Mouse (Mus musculus) neural tube, embryonic 13.5 days (tissue): ENCODE measurements around the gene BC035044. TPM values are rescaled to one million over a fixed set of nuclear protein-coding genes. Genes with fewer than 3 reads are reported as not detected.

Experiments used
- ATAC-seq: fragments of 200-750 bp; cut with Nextera tagmentation; 2 replicates; pipeline ENCODE4 v1.8.0; 2017; ENCODE audit warnings: low read depth, mild to moderate bottlenecking, moderate TSS enrichment, moderate library complexity
- H3K27ac ChIP-seq: fragments of 300-500 bp; sonication (generic); replicated peaks from 2 replicates; pipeline ENCODE4 v1.5.1; 2015; ENCODE audit warnings: moderate library complexity, mild to moderate bottlenecking, inconsistent platforms
- H3K27me3 ChIP-seq: fragments of 300-500 bp; sonication (generic); 2 replicates; pipeline ENCODE4 v1.6.1; 2015; ENCODE audit warnings: mild to moderate bottlenecking, inconsistent platforms
- H3K36me3 ChIP-seq: fragments of 300-500 bp; sonication (generic); 2 replicates; pipeline ENCODE4 v1.6.1; 2015; ENCODE audit warnings: mild to moderate bottlenecking, inconsistent platforms
- H3K4me1 ChIP-seq: fragments of 300-500 bp; sonication (generic); replicated peaks from 2 replicates; pipeline ENCODE4 v1.6.1; 2015; ENCODE audit warnings: inconsistent platforms
- H3K4me2 ChIP-seq: fragments of 300-500 bp; sonication (generic); 2 replicates; pipeline ENCODE4 v1.6.1; 2015; ENCODE audit warnings: inconsistent platforms, mild to moderate bottlenecking, moderate library complexity
- H3K4me3 ChIP-seq: fragments of 300-500 bp; sonication (generic); 2 replicates; pipeline ENCODE4 v1.5.1; 2015; ENCODE audit warnings: mild to moderate bottlenecking, inconsistent platforms
- H3K9ac ChIP-seq: fragments of 300-500 bp; sonication (generic); 2 replicates; pipeline ENCODE4 v1.6.1; 2015; ENCODE audit warnings: moderate library complexity, mild to moderate bottlenecking, inconsistent platforms
- H3K9me3 ChIP-seq: fragments of 300-500 bp; sonication (generic); 2 replicates; pipeline ENCODE4 v1.6.1; 2016; ENCODE audit warnings: inconsistent platforms
- WGBS: fragments of 180-500 bp; shearing (Covaris S2); methylation state at CpG from one replicate; pipeline ENCODE4 v1.1.7; 2015; 5-methylcytosine and 5-hydroxymethylcytosine counted together
- polyA plus RNA-seq: library from polyadenylated mRNA; unstranded; fragments of >200 nt; fragmentation: Nextera tagmentation; extraction: Ambion mirVana; gene quantifications from 2 replicates; pipeline ENCODE4 v1.2.1, GENCODE M21; 2015

Gene BC035044
- polyA plus RNA-seq, 1 experiment from 2014 or later = 0.68 TPM

DNA sequence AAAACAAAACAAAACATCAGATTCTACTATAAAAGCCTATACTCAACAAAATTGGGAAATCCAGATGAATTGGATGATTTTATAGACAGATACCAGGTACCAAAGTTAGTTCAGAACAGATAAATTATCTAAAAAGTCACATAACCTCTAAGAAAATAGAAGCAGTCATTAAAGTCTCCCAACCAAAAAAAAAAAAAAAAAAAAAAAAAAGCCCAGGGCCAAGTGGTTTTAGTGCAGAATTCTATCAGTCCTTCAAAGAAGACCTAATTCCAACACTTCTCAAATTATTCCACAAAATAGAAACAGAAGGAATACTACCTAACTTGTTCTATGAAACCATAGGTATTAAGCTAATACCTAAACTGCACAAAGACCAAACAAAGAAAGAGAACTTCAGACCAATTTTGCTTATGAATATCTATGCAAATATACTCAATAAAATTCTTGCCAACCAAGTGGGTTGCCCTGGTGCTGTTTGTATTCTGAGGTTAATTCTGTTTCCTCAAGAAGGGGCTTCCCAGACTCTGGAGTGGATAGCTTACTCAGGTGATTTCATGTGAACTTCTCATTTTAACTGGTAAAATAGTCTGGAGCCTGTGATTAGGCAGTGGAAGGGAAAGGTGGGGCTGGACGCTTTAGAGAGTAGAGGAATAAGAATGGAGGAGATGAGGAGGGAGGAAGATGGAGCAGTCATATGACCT lies 18.9 kb downstream of the BC035044 start:
- Histone ChIP-seq H3K9me3 (peaks cover 4% of the 10 kb centered on the region; the same call in 1 of the 2 replicates), H3K36me3 (no peaks in the 10 kb centered on the region), H3K27me3 (no peaks in the 10 kb centered on the region), H3K27ac (no peak overlapping the region), H3K4me1 (no peaks in the 10 kb centered on the region), H3K4me3 (no peak overlapping the region), H3K4me2 (no peak overlapping the region), H3K9ac (no peak overlapping the region)
- ATAC-seq = no peak
- WGBS = 77% methylated on average over 1 of the region's 1 CpGs

DNA sequence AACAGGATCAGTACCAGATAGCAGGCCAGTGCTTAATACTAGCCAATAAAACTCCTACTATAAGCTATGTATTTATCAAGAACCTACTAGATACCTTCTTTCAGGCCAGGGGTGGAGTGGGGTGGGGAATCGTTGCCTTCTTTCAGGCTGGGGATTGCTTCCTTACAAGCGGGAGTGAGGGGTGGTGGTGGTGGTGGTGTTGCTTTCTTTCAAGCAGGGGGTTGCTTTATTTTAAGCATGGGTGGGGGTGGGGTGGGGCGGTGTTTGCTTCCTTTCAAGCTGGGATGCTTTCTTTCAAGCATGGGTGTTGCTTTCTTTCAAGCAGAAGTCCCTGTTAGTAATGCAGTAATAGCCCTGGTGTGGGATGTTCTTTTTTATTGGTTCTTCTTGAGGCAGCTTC lies 22.1 kb downstream of the BC035044 start:
- no peak overlapping the region for H3K9ac ChIP-seq
- WGBS = 8% methylated on average over 3 of the region's 3 CpGs
- no peaks in the 10 kb centered on the region for H3K9me3 ChIP-seq
- no peak overlapping the region for H3K4me3 ChIP-seq
- H3K4me2 ChIP-seq = no peak overlapping the region
- no peaks in the 10 kb centered on the region for H3K4me1 ChIP-seq
- no peak overlapping the region for H3K27ac ChIP-seq
- no peak for ATAC-seq
- no peaks in the 10 kb centered on the region for H3K36me3 ChIP-seq
- no peaks in the 10 kb centered on the region for H3K27me3 ChIP-seq

DNA sequence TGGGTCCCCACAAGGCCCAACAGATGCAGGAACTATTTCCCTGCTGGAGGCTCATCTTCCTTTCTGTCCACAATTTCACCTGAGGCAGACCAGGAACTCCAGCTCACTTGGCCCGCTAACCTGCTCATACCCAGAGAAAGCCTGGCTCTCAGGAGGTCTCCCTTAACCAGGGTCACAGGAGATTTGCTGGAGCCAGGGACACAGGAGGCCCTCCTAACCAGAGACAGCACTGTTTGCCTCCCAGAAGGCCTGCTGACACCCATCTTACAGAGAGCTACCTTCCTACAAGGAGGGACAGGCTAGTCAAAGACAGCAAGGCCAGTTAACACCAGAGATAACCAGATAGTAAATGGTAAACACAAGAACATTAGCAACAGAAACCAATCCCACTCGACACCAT lies 33.0 kb downstream of the BC035044 start:
- no peak for ATAC-seq
- Histone ChIP-seq H3K9ac (no peak overlapping the region), H3K4me3 (no peak overlapping the region), H3K27ac (no peak overlapping the region), H3K36me3 (no peaks in the 10 kb centered on the region), H3K4me1 (peaks cover 5% of the 10 kb centered on the region; the same call in 1 of the 2 replicates), H3K4me2 (no peak overlapping the region), H3K9me3 (no peaks in the 10 kb centered on the region), H3K27me3 (no peaks in the 10 kb centered on the region)
- 89% methylated on average over 2 of the region's 2 CpGs for WGBS

DNA sequence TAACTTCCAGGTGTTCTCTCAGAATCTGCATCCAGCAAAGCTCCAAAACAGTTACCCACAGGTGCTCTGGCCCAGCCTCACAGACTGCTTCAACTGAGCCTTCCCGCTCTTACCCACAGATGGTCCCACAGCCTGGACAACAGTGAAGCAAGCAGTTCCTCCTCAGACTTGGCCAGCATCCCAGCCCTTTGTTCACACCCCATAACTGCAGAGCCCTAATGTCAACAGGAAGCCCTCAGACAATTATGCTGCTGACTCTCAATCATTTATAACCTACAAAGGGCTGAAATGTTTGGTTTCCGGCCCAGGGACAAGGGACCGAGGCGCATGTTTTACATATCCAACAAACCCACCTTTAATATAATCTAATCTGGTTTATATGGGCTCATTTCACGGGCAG lies 34.7 kb downstream of the BC035044 start:
- WGBS = 61% methylated on average over 5 of the region's 5 CpGs
- no peaks in the 10 kb centered on the region for H3K36me3 ChIP-seq
- H3K27ac ChIP-seq = no peak overlapping the region
- H3K9ac ChIP-seq = no peak overlapping the region
- H3K27me3 ChIP-seq = no peaks in the 10 kb centered on the region
- 0 out of 2 replicates have a peak, but pooled peaks have one; percentile 38 for ATAC-seq
- H3K4me2 ChIP-seq = no peak overlapping the region
- H3K4me3 ChIP-seq = no peak overlapping the region
- H3K9me3 ChIP-seq = no peaks in the 10 kb centered on the region
- H3K4me1 ChIP-seq = peaks cover 5% of the 10 kb centered on the region; the same call in 1 of the 2 replicates

GRCm38 (mm10) chr6:128855477-128855876 lies 35.4 kb downstream of the BC035044 start:
- 67% methylated on average over 1 of the region's 1 CpGs for WGBS

GRCm38 (mm10) chr6:128854895-128855294 lies 36.0 kb downstream of the BC035044 start:
- no peak for ATAC-seq
- no peaks in the 10 kb centered on the region for H3K27me3 ChIP-seq

More at GRCm38 (mm10) chr6:128855477-128855876, 35.4 kb downstream of the BC035044 start:
- Histone ChIP-seq H3K9ac (no peak overlapping the region), H3K36me3 (no peaks in the 10 kb centered on the region), H3K27ac (no peak overlapping the region), H3K4me3 (no peak overlapping the region), H3K27me3 (no peaks in the 10 kb centered on the region), H3K9me3 (no peaks in the 10 kb centered on the region), H3K4me1 (peaks cover 5% of the 10 kb centered on the region; the same call in 1 of the 2 replicates), H3K4me2 (no peak overlapping the region)
- ATAC-seq = no peak

DNA sequence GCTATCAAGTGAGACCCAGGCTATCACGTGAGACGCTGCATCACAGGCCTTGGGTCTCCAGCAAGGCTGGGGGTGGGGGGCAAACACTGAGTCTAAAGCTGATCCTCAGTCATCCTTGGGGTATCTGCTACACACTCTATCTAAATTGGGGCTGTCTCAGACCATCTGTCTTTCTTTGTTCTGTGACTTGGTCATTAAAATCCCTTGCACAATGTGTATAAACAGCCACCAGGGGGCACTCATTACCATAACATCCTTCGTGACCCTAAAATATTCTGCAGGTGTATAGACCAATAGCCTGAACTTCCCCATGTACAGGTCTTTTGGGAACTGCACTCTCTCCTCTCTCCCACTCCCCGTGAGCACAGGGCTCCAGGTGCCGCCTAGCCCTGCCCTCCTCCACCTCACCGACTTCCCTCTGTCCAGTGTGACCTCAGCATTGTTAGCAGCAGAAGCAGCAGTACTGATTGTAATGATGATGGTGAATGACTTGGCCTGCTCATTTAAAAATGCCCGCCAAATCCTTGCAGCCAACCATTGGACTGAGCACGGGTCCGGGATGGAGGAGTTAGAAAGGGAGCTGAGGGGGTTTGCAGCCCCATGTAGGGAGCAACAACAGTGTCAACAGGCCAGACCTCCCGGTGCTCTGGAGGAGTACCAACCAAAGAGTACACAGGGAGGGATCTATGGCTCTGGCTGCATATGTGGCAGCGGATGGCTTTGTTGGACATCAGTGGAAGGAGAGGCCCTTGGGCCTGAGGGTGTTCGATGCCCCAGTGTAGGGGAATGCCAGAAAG lies 36.7 kb downstream of the BC035044 start:
- ATAC-seq = peak; percentile 74
- no peak overlapping the region for H3K9ac ChIP-seq
- peaks cover 5% of the 10 kb centered on the region; the same call in 1 of the 2 replicates for H3K4me1 ChIP-seq
- no peak overlapping the region for H3K4me3 ChIP-seq
- 48% methylated on average over 12 of the region's 12 CpGs for WGBS
- no peak overlapping the region for H3K27ac ChIP-seq
- H3K36me3 ChIP-seq = no peaks in the 10 kb centered on the region
- H3K27me3 ChIP-seq = no peaks in the 10 kb centered on the region
- H3K9me3 ChIP-seq = no peaks in the 10 kb centered on the region
- H3K4me2 ChIP-seq = peak overlapping the region; percentile 29

More at GRCm38 (mm10) chr6:128854895-128855294, 36.0 kb downstream of the BC035044 start:
- no peak overlapping the region for H3K4me2 ChIP-seq
- no peak overlapping the region for H3K9ac ChIP-seq
- no peaks in the 10 kb centered on the region for H3K36me3 ChIP-seq
- H3K4me1 ChIP-seq = peaks cover 5% of the 10 kb centered on the region; the same call in 1 of the 2 replicates
- WGBS = 100% methylated on average over 3 of the region's 3 CpGs
- no peak overlapping the region for H3K4me3 ChIP-seq
- H3K9me3 ChIP-seq = no peaks in the 10 kb centered on the region
- no peak overlapping the region for H3K27ac ChIP-seq

DNA sequence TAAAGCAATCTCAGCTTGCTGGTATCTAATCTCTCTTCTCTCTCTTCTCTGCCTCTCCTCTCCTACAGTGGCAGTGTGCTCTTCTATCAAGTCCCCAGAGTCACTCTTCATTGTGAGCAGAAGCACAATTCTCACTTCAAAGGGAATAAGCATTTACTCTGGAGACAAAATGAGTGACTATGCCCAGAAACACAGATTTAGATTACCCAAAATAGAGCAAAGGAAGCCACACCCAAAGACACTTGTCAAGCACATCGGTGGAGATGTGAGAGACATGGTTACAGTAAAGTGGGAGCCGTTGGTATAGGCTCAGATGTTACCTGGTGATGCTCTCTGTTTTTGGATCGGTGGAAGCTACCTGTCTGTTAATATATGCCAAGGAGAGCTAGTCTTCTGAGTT lies 38.2 kb downstream of the BC035044 start:
- Histone ChIP-seq H3K36me3 (no peaks in the 10 kb centered on the region), H3K4me3 (no peak overlapping the region), H3K27me3 (no peaks in the 10 kb centered on the region), H3K4me1 (peaks cover 5% of the 10 kb centered on the region; the same call in 1 of the 2 replicates), H3K9me3 (no peaks in the 10 kb centered on the region), H3K27ac (no peak overlapping the region), H3K9ac (no peak overlapping the region), H3K4me2 (no peak overlapping the region)
- no peak for ATAC-seq
- 90% methylated on average over 3 of the region's 3 CpGs for WGBS

DNA sequence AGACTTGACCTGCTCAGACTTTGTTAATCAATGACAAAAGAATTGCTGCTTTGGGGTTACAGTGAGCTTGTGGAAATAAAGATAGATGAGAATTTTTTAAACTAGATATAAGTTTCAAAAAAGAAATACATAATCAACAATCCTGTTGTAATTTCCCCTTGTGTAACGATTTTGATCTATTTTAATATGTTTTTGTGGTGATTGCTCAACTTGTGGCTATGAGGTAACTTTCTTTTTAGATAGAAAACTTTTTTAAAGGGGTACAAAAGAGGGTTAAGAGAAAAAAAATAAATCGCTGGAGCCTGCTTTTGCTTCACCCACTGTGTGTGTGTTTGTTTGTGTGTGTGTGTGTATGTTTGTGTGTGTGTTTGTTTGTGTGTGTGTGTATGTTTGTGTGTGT lies 39.8 kb downstream of the BC035044 start:
- H3K27me3 ChIP-seq = no peaks in the 10 kb centered on the region
- no peak overlapping the region for H3K4me2 ChIP-seq
- no peaks in the 10 kb centered on the region for H3K36me3 ChIP-seq
- no peak for ATAC-seq
- no peak overlapping the region for H3K27ac ChIP-seq
- H3K9me3 ChIP-seq = no peaks in the 10 kb centered on the region
- peaks cover 5% of the 10 kb centered on the region; the same call in 1 of the 2 replicates for H3K4me1 ChIP-seq
- 86% methylated on average over 2 of the region's 2 CpGs for WGBS
- H3K4me3 ChIP-seq = no peak overlapping the region
- no peak overlapping the region for H3K9ac ChIP-seq

GRCm38 (mm10) chr6:128850671-128851070 lies 40.3 kb downstream of the BC035044 start:
- ATAC-seq = no peak
- Histone ChIP-seq H3K4me2 (no peak overlapping the region), H3K9me3 (no peaks in the 10 kb centered on the region), H3K4me3 (no peak overlapping the region), H3K9ac (no peak overlapping the region), H3K4me1 (peaks cover 5% of the 10 kb centered on the region; the same call in 1 of the 2 replicates), H3K27me3 (no peaks in the 10 kb centered on the region), H3K27ac (no peak overlapping the region), H3K36me3 (no peaks in the 10 kb centered on the region)
- WGBS = 88% methylated on average over 2 of the region's 2 CpGs

GRCm38 (mm10) chr6:128849902-128850301 lies 41.0 kb downstream of the BC035044 start:
- no peak overlapping the region for H3K27ac ChIP-seq
- no peak overlapping the region for H3K9ac ChIP-seq
- no peak overlapping the region for H3K4me3 ChIP-seq
- H3K4me2 ChIP-seq = no peak overlapping the region
- H3K27me3 ChIP-seq = no peaks in the 10 kb centered on the region
- ATAC-seq = no peak
- peaks cover 5% of the 10 kb centered on the region for H3K4me1 ChIP-seq
- WGBS = 56% methylated on average over 2 of the region's 2 CpGs
- H3K36me3 ChIP-seq = no peaks in the 10 kb centered on the region
- H3K9me3 ChIP-seq = no peaks in the 10 kb centered on the region

- Histone ChIP-seq H3K27ac (no peak overlapping the region), H3K9me3 (no peaks in the 10 kb centered on the region), H3K9ac (no peak overlapping the region), H3K4me1 (peaks cover 8% of the 10 kb centered on the region), H3K27me3 (no peaks in the 10 kb centered on the region), H3K4me2 (no peak overlapping the region), H3K36me3 (no peaks in the 10 kb centered on the region), H3K4me3 (no peak overlapping the region)
- ATAC-seq = no peak
- WGBS = 97% methylated on average over 4 of the region's 4 CpGs
Measured at GRCm38 (mm10) chr6:128847401-128847800, 43.5 kb downstream of the BC035044 start.
